Mouse (Mus musculus): ENCODE data around the gene Stum.
"Not testable (repeated sequence)": the region's sequence is repeated elsewhere in the genome, so short reads cannot be mapped to it uniquely, and the experiment has no call there.

Stum gene

GRCm38 (mm10) chr1:180403694-180404606 lies 79.4 kb downstream of the Stum start:
- no peak for DNase-seq

GRCm38 (mm10) chr1:180403357-180403693 lies 80.0 kb downstream of the Stum start:
- no peak for DNase-seq

- no peak for DNase-seq
Measured at GRCm38 (mm10) chr1:180402481-180403081, 80.7 kb downstream of the Stum start.

GRCm38 (mm10) chr1:180401725-180402124 lies 81.6 kb downstream of the Stum start:
- DNase-seq: no peak

- DNase-seq: no peak
Measured at GRCm38 (mm10) chr1:180400691-180401455, 82.4 kb downstream of the Stum start.

GRCm38 (mm10) chr1:180398446-180398845 lies 84.9 kb downstream of the Stum start:
- no peak for DNase-seq

- no peak for DNase-seq
Measured at GRCm38 (mm10) chr1:180397734-180398133, 85.6 kb downstream of the Stum start.

- no peak for DNase-seq
Measured at GRCm38 (mm10) chr1:180393873-180394272, 89.4 kb downstream of the Stum start.

- no peak for DNase-seq
Measured at GRCm38 (mm10) chr1:180393017-180393797, 90.1 kb downstream of the Stum start.

GRCm38 (mm10) chr1:180392137-180392798 lies 91.0 kb downstream of the Stum start:
- DNase-seq: no peak

GRCm38 (mm10) chr1:180391575-180391945 lies 91.7 kb downstream of the Stum start:
- DNase-seq: no peak

GRCm38 (mm10) chr1:180390746-180391574 lies 92.3 kb downstream of the Stum start:
- no peak for DNase-seq

- peak; percentile 50 to 66 for DNase-seq
Measured at GRCm38 (mm10) chr1:180390321-180390731, 93.0 kb downstream of the Stum start.

GRCm38 (mm10) chr1:180389213-180389760 lies 94.0 kb downstream of the Stum start:
- DNase-seq: not testable (repeated sequence)

GRCm38 (mm10) chr1:180388481-180388880 lies 94.8 kb downstream of the Stum start:
- no peak for DNase-seq

- no peak for DNase-seq
Measured at GRCm38 (mm10) chr1:180387750-180388480, 95.4 kb downstream of the Stum start.

GRCm38 (mm10) chr1:180386951-180387749 lies 96.2 kb downstream of the Stum start:
- peak; percentile 98 to 100 for DNase-seq

GRCm38 (mm10) chr1:180385308-180385707 lies 98.0 kb downstream of the Stum start:
- no peak for DNase-seq

GRCm38 (mm10) chr1:180384486-180384885 lies 98.8 kb downstream of the Stum start:
- DNase-seq: no peak

Measured in cerebellum, adult 18-20 months (tissue).